Mouse (Mus musculus) spleen, adult 2 months (tissue): ENCODE data around the gene Slc26a9.

Experiments
- CTCF ChIP-seq: fragments of 200-500 bp; IDR thresholded peaks from 2 replicates; pipeline ENCODE4 v1.5.1; 2011; ENCODE audit warnings: mild to moderate bottlenecking, inconsistent platforms; ENCODE audit not compliant: insufficient read depth, insufficient read length, insufficient replicate concordance; ENCODE audit errors: extremely low read depth
- POLR2A ChIP-seq: fragments of 200-500 bp; IDR thresholded peaks from 2 replicates; pipeline ENCODE4 v1.6.1; 2011; ENCODE audit warnings: low read depth, low read length, inconsistent platforms

DNA sequence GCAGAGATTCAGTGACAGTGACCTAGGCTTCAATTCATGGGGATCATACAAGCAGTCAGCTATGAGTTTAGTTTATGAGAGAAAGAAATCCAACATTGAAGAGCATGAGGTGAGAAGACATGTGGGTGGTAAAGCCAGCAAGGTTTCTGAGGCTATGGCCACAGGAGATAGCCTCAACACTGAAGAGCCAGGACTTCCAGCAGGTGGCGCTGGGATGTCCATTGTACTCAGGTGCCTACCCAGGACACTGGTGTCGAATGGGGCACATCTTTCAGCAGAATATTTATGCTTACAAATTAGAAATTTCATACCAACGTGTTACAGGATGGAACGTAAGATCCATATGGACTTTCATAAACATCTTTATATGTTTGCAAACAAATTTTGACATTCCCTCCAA is 35.5 kb upstream of the Slc26a9 start:
- TF ChIP-seq CTCF = peak; percentile 70; the same call in 1 of the 2 replicates
- no peak for TF ChIP-seq POLR2A
